Mouse (Mus musculus): Measurements from ENCODE around the gene Mark2. TPM values are rescaled to one million over a fixed set of nuclear protein-coding genes. Genes with fewer than 3 reads are reported as not detected.
A peak's percentile ranks its signal among the peaks of the same experiment; 100 is the strongest.

The Mark2 gene
- total RNA-seq, 2 experiments from 2014 or later: 61.8 to 73.3 TPM

DNA sequence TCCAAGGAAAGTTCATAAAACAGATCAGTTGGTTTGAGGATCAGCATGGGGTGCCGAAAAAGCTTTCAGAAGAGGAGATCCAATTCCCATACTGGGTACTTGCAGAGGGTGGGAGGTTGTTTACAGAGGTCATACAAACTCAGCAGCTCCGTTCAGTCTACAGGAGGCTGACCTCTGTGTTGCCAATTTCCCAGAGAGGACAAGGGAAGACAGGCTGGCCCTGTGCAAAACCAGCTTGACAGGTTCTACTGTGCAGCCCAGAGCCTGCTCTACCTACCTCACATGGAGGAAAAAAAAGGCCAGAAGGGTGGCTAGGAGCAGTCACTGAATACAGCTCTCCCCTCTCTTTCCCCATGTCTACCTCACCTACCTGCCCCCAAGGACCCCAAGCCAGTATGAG is 7.6 kb downstream of the Mark2 start:
- no peak for DNase-seq

DNA sequence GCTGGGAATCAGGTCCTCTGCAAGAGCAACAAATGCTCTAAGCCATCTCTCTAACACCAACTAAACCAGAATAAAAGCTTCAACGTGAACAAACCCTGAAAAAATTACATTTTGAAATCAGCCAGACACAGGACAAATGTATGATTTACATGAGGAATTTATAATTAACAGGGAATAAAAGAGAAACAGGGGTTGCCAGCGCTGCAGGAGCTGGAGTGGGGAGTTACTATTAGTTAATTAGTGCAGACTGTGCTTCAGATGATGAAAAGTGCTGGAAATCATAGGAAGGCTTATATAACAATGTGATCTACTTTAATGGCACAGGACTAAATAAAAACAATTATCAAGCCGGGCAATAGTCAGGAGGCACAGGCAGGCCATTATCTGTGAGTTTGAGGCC is 20.3 kb downstream of the Mark2 start:
- no peak for DNase-seq

DNA sequence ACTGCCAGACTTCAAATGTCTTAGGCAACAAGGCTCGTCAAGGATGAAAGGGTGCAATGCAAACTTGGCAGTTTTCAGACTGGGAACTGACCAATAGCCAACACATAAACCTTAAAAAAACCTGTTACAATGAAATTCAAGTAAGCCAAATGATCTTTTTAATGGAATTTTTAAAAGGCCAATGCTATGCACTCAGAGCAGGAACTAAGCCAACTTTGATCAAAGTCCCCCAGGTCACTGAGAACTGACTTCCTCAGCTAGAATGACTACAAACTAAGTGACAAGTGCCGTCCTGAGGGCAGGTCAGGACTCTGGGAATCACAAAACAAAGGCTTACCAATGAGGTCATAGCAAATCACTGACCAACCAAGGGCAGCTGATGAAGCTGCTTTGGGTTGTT is 21.5 kb downstream of the Mark2 start:
- DNase-seq: no peak

DNA sequence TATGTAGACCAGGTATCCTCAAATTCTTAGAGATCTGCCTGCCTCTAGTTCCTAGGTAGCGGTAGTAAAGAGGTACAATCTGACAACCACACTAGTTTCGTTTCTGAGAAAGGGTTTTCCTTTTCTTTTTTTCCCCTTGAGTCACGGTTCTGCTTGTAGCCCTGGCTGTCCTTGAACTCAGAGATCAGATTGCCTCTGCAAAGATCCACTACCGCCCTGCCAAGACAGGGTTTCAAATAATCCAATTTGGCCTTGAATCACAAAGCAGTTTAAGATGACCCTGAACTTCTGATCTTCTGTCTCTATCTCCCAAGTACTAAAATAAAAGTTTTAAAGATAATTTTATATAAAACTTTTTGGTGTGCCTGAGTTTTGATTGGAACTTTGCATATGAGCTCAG is 23.9 kb downstream of the Mark2 start:
- DNase-seq: no peak

DNA sequence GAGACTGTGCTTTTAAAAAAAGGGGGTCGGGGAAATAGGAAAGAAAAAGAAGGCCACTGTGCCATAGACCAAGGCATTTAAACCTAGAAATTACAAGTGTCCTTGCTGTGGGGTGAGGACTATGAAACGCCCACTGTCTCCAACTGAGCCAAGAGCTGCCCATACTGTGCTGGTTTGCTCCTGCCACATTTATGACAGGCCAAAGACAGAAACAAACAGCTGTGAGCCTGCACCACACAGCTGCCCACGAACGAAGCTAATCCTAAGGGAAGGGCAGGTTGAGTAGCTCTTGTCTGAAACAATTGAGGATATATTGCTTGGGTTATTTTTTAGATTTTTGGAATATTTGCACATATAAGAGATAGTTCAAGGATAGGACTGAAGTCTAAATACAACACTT is 24.8 kb downstream of the Mark2 start:
- no peak for DNase-seq

DNA sequence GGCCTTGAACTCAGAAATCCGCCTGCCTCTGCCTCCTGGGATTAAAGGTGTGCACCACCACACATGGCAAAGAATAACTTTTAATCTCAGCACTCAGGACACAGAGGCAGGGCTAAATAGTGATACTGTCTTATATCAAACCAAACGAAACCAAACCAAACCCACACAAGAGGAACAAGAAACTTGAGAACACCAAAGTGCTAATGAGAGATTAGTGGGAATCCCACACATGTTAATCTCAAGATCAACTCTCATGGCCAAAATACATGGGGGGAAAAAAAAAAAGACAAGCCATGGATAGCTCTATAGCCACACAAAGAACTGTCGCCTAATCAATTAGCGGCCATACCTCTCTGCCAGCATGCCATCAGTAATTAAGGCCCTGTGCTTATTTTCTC is 26.1 kb downstream of the Mark2 start:
- no peak for DNase-seq

DNA sequence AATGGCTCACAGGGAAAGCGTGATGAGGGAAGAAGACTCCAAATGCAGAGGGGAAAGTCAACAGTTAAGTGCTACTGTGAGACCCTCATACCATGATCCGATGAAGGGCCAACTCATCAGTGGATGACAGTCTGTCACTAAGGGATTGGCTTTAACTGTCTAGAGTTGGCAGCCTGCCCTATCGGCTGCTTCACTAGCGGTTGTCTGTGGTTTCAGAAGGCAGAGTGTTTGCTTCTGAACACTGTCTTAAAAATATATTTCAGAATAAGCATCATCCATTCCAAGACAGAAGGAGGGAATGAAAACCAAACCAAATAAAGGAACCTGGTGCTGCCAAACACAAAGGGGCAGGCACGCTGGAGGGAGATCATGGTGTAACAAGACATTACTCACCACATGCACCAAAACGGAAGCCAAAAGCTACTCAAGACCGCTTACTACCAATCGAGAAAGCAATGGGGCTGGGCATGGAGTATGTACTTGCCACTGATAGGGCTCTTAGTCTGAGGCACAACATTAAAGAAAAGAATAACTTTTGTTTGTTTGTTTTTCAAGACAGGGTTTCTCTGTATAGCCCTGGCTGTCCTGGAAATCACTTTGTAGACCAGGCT is 26.6 kb downstream of the Mark2 start:
- DNase-seq: peak; percentile 43

DNA sequence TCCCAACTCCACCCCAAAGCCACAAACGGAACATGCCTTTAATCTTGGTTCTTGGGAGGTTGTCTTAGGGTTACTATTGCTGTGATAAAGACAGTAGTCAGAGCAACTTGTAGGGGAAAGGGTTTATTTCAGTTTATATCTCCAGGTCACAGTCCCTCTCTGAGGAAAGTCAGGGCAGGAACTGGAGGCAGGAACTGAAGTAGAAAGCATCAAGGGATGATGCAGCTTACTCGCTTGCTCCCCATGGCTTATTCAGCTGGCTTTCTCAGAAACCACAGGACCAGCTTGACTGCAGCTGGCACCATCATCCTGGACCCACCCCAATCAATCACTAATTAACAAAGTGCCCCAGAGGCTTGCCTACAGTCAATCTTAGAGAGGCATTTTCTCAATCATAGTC is 28.0 kb downstream of the Mark2 start:
- no peak for DNase-seq

DNA sequence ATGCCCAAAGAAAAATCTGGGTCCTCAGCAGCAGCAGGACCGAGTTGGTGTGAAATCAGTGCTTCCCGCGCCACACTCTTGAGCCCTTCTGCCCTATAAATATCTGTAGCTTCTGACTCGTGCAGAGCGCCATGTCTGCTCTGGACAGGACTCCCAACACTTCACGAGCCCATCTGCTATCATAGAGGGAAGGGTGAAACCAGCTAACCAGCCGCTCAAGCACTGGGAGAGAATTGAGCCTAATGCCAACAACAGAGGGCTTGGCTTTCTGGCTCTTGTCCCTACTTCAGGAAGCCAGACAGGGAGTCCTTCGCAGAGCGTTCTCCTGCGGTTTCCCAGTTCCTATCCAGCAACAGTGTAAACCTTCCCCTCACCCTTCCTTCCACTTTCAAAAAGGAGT is 30.4 kb downstream of the Mark2 start:
- peak; percentile 47 for DNase-seq

DNA sequence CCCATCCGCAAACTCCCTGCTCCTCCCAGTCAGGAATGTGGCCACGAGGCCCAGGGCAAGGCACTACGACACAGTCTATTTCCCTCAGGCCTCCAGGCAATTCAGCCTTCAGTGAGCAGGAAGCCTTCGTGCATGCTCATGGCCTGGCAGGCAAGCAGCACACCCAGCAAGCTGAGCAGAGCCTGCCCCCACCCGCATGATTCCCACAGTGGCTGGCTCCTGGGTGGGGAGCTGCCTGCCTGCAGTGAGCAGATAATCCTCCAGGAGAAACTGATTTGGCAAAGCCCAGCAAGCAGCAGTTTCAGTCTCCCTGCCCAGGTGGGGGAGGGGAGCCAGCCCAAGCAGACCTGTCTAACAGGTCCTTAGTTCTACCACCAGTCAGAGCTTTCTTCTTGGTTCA is 31.0 kb downstream of the Mark2 start:
- peak; percentile 65 for DNase-seq

DNA sequence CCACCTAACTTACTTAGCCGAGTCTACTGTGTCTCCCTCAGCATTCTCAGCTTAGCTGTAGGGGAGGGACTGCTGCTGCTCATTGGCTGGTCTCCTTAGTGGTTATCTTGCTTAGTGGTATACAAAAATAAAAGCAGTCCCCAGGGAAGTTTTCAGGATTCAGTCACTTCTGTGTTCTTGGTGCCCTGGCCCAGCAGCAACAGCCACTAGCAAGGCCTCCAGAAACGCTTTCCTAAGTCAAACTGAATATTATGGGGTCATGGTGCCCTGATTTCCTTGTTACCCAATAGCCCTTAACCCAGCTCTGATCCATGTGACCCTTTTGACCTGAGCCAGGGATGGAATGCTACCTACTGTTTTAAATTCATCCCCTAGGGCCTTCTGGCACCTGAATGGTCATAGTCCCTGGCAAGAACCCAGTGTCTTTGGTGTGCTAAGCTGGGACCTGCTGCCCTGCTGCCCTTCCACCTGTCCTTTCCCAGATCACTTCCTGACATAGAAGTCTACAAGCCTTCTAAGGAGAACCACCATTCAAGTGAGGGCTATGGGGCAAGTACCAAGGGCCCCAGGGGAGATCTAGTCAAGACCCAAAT is 31.8 kb downstream of the Mark2 start:
- peak; percentile 36 for DNase-seq

DNA sequence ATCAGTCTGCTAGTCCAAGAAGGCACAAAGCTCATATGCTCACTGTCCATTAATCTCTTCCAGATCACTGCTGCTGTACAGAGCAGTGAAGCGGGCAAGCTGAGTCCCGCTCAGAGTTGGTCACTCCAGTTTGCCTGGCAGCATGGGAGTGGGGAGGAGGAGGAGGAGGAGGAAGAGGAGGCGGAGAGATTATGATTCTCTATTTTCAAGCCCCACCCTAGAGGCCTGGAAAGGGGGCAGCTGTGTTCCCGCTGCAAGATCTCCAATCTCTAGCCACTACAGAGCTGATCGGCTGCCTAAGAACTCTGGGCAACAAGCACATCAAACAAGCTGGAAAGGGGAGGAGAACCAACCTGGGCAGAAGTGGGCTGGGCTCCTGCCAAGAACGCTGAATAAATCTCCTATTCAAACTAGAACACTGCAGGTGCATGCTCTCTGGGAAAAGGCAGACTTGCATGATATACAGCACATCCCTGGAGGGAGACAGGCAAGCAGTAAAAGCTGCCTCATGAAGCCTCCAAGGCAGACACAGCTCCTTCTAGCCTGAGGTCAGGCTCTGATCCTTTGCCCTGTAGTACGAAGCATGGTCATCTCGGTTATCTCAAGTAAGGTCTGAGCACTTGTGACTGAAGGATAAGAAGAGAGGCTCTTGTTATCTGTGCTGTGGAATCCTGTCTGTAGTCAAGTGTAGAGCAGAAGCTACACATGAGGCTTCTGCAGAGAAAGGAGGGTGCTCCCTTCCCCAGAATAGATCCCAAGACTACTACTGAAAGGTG is 33.5 kb downstream of the Mark2 start:
- DNase-seq: peak; percentile 52

DNA sequence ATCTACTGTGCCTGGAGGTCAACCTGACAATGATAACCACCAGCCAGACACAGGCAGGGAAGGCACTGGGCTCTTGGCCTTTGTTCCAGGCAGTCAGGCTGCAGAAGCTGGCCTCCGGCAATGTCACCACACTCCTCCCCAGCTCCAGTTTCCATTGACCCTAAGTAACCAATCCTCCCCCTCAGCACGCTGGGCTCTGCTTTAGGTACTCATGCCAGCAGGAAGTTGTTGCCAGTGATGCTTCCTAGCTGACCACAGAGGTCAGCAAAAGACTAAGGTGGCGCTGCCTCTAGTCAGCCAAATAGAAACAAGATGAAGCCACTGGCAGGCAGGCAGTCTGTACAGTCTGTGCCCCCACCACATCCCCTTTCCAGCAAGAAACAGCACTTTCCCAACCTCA is 34.7 kb downstream of the Mark2 start:
- peak; percentile 48 for DNase-seq

DNA sequence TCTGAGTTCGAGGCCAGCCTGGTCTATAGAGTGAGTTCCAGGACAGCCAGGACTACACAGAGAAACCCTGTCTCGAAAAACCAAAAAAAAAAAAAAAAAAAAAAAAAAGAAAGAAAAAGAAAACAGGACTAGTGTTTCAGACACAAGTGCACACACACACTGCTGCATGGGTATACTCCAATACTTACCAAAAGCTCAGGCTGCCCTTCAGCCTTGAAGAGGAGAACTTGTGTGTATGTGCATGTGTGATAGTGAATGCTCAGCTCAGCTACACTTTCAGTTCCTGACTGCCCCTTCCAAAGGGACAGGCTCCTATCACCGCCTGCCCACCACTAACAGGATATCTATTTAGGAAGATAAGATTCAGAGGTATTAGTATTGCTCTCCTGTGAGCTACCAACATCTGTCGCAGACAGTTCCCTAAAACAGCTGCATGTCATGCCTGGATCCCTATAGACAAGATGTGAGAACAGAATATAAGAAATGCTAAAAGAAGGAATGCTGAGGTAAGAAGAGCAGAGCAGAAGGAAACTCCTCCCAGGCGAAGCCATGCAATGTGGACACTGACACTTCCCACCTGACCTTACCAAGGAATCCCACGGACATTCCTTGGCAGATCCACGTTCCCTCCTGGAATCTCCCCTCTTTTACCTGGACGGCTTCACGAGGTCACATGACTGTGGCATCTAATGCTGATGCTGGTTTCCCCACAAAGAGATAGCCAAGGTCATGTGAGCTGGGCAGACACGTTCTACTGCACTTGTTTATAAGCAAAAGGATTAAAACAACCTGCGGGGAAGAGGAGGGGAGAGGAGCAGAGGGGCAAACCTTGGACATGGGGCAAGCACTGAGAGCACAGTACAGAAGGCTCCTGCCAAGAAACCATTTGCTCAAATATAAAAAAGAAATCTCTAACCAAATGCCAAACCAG is 36.0 kb downstream of the Mark2 start:
- DNase-seq: no peak

DNA sequence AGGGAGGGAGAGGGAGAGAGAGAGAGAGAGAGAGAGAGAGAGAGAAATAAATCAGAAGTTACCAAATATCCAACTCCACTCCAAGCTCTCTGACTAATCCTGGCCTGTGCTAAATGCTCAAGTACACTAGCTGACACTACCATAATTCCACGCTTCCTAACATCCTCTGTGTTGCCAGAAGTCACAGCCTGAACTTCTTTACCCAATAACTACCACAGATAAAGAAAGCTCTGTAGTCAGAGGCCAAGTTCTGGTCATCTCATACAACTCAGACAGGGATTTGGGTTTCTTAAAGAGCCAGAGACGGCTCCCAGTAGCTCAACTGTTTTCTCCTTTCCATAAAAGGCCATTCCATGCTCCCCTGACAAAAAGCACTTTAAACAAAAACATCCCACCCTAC is 36.9 kb downstream of the Mark2 start:
- no peak for DNase-seq

DNA sequence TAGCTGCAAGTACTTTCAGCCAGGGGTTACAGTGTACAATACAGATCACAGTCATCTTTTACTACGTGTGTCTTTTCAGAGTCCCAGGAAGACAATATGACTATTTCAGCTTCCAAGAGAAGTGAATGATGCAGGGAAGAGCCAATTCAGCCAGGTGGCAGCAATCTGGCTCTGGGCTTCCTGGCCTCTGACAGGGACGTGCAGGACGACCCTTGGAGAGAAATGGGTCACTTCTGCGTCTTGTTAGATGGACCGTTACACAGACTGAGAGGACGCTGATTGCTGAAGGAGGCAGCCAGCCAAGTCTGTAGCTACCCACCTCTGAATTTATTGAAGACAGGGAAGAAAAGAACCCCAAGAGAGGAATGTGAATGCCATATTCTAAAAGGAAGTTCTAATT is 37.9 kb downstream of the Mark2 start:
- no peak for DNase-seq

DNA sequence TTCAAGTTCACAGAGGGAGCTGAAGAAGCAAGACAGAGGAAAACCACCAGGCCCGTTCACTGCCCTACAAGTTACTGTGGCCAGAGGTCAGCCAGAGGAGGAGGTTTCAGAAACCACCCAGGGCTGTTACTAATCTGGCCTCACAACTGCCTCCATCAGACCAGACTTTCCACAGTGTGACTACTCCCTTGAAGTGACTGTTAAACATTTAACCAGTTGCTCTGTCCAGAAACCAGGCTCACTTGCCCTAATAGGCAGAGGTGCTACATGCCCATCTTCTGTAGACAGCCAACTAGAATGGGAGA is 39.2 kb downstream of the Mark2 start:
- DNase-seq: no peak

DNA sequence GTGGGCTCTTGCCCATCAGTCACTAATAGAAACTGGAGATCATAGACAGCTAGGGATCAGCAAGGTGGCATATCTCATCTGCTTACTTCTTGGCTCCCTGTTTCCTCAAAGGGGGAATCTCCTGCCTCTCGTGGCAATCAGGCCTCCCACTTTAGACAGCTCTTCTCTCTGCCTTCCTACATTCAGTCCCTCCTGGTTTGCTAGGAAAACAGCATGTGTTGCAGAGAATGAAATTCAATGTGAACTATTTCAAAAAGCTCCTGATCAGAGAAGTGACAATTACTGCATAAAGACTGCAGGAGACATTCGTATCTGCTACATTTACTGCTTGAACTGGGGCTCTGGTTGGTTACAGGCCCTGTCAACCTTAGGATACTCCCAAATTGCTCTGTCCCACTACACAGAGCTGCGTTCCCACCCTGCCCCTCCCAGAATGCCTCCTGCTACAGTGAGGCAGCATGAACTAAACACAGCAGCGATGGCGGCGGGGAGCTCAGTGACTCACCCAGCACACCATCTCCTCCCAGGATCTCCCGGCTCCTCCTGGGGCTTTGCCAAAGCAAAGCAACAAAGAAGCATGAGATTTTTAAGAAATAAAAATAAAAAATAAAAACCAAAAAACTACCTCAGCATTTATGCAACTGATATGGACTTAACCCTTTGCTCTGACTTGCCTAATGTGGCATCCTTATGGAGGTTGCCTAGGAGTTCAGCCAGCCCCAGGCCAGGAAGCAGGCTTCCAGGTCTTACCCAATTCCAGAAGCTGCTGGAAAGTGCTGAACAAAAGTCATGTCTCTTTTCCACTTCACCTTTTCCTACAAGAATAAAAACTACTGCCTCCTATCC is 39.8 kb downstream of the Mark2 start:
- peak; percentile 71 for DNase-seq

DNA sequence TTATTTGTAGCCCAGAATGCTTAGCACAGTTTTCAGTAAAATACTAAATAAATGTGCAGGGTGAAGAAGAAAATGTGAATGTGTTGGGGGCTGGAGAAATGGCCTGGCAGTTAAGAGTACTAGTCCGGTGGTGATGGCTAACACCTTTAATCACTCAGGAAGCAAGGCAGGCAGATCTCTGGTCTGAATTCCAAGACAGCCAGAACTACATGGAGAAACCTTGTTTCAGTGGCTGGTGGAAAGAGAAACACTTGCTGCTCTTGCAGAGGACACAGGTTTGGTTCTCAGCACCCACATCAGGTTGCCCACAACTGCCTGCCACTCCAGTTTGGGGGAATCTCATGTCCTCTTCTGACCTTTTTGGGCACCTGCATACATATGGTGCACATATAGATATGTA is 41.6 kb downstream of the Mark2 start:
- DNase-seq: no peak

DNA sequence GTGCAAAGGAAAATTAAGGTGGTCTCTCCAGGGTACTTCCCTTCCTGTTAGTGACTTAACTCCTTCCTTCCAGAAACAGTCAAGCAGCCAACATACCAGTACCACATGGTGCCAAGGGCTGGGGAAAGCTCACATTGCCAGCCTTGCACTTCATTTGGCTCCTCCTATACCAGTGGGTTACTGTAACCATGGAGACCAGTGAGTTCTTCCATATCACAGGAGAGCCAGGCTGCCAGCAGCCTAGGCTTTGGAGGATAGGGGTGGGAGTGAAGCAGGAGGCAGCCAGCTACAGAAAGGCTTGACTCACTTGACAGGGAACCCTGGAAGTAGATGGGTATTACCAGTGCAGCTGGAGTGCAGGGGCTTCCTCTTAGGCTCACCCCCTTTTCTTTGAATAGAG is 42.6 kb downstream of the Mark2 start:
- no peak for DNase-seq

DNA sequence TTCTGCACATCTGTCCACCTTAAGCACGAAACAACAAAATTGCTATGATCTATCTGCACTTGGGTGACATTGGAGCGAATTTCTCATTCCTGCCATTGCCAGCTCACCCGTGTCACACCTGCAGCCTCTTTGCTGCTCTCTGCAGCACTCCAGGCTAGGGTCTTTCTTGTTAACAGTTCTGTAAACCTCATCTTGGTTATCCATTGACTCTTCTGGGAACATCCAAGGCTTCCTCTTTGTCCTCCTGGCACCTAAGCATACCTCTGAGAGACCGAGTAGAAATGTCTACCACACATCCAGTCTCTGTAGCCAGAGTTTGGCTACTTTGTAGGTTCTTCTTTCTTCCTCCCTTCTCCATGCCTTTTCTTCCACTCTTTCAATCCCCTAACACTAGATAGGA is 45.7 kb downstream of the Mark2 start:
- DNase-seq: no peak

DNA sequence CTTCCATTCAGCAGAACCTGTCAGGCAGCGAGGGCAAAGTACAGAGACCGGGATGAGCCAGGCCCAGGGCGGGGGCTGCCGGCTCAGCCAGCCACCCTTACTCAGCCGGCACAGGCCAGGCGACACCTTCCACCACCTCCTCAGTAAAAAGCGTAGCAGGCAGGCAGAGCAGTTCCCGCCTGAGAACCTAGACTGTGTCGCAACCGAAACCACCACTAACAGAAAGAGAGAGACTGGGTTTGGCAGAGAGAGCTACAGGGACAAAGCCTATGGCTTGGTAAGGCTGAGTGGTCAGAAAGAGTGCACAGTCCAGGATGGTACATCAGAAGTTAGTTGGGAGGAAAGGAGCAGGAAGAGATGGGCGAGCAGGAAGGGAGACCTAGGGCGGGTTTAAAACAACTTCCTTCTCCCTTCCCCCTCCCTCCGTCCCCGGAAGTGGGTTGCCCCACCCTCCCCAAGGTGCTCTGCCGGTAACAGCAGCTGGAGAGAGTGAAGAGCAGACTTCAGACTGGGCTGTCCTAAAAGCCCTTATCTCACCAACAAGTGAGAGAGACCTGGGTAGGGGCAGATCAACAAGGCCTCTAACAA is 46.5 kb downstream of the Mark2 start:
- DNase-seq: peak; percentile 37
